Mouse (Mus musculus) embryonic fibroblast, embryonic 13.5 days (primary cell): Measurements from ENCODE around the gene Dnmt3b.

ENCODE experiments used
- CTCF ChIP-seq: IDR thresholded peaks from 2 replicates; pipeline ENCODE4 v1.5.1; 2011; ENCODE audit warnings: mild to moderate bottlenecking, control low read depth, low read length, moderate library complexity, borderline replicate concordance; ENCODE audit not compliant: insufficient read depth
- POLR2A ChIP-seq: IDR thresholded peaks from 2 replicates; pipeline ENCODE4 v1.6.1; 2011; ENCODE audit warnings: low read depth, mild to moderate bottlenecking, control low read depth, low read length, moderate library complexity

- TF ChIP-seq CTCF (no peak), POLR2A (no peak)
Measured at GRCm38 (mm10) chr2:153668754-153669376, 19.6 kb downstream of the Dnmt3b start.
